Mouse (Mus musculus) testis, adult 2 months (tissue): ENCODE data around the gene Klf11. TPM values are rescaled to one million over a fixed set of nuclear protein-coding genes. Genes with fewer than 3 reads are reported as not detected.
"Not testable (repeated sequence)": the region's sequence is repeated elsewhere in the genome, so short reads cannot be mapped to it uniquely, and the experiment has no call there.

Source experiments
- H3K27ac ChIP-seq: fragments of 200-500 bp; 2 replicates; pipeline ENCODE4 v1.5.1; 2012; ENCODE audit warnings: low read depth, low read length; ENCODE audit not compliant: control insufficient read depth, insufficient read depth
- H3K27me3 ChIP-seq: fragments of 200-500 bp; 2 replicates; pipeline ENCODE4 v1.6.1; 2012; ENCODE audit warnings: mild to moderate bottlenecking, low read length, moderate library complexity; ENCODE audit not compliant: control insufficient read depth, insufficient read depth
- H3K36me3 ChIP-seq: fragments of 200-500 bp; 2 replicates; pipeline ENCODE4 v1.6.1; 2012; ENCODE audit warnings: mild to moderate bottlenecking, low read length; ENCODE audit not compliant: control insufficient read depth, insufficient read depth
- H3K4me1 ChIP-seq: fragments of 200-500 bp; 2 replicates; pipeline ENCODE4 v1.6.1; 2012; ENCODE audit warnings: low read length; ENCODE audit not compliant: control insufficient read depth, insufficient read depth
- H3K4me3 ChIP-seq: fragments of 200-500 bp; 2 replicates; pipeline ENCODE4 v1.5.1; 2012; ENCODE audit warnings: low read depth, mild to moderate bottlenecking, low read length, moderate library complexity, mixed read lengths; ENCODE audit not compliant: control insufficient read depth
- CTCF ChIP-seq: fragments of 200-500 bp; IDR thresholded peaks from 2 replicates; pipeline ENCODE4 v1.5.1; 2012; ENCODE audit warnings: low read depth, mild to moderate bottlenecking, inconsistent platforms, low read length, moderate library complexity; ENCODE audit not compliant: control insufficient read depth, insufficient read depth, insufficient replicate concordance
- POLR2A ChIP-seq: fragments of 200-500 bp; IDR thresholded peaks from 2 replicates; pipeline ENCODE4 v1.6.1; 2012; ENCODE audit warnings: low read depth, mild to moderate bottlenecking, inconsistent platforms, low read length, moderate library complexity; ENCODE audit not compliant: control insufficient read depth
- polyA plus RNA-seq: library from polyadenylated mRNA; depleted of rRNA; stranded (reverse); fragments of >200 nt; gene quantifications from 2 replicates; pipeline ENCODE4 v1.2.3, GENCODE M21; 2012

Klf11 gene
- polyA plus RNA-seq, 1 experiment = 3.4 TPM

GRCm38 (mm10) chr12:24626401-24626800 lies 24.7 kb upstream of the Klf11 start:
- Histone ChIP-seq H3K27ac (no peak overlapping the region), H3K4me3 (no peak overlapping the region), H3K36me3 (no peaks in the 10 kb centered on the region), H3K27me3 (no peaks in the 10 kb centered on the region), H3K4me1 (no peaks in the 10 kb centered on the region)
- TF ChIP-seq CTCF (no peak), POLR2A (no peak)

- TF ChIP-seq POLR2A (no peak), CTCF (no peak)
- H3K27ac ChIP-seq = no peak overlapping the region
- no peak overlapping the region for H3K4me3 ChIP-seq
- no peaks in the 10 kb centered on the region for H3K36me3 ChIP-seq
- H3K4me1 ChIP-seq = no peaks in the 10 kb centered on the region
- no peaks in the 10 kb centered on the region for H3K27me3 ChIP-seq
Measured at GRCm38 (mm10) chr12:24627215-24627614, 23.9 kb upstream of the Klf11 start.

GRCm38 (mm10) chr12:24630220-24630619 lies 20.9 kb upstream of the Klf11 start:
- no peaks in the 10 kb centered on the region for H3K27me3 ChIP-seq
- TF ChIP-seq POLR2A = no peak
- TF ChIP-seq CTCF = no peak
- H3K27ac ChIP-seq = no peak overlapping the region
- H3K36me3 ChIP-seq = no peaks in the 10 kb centered on the region
- H3K4me3 ChIP-seq = no peak overlapping the region
- H3K4me1 ChIP-seq = no peaks in the 10 kb centered on the region

GRCm38 (mm10) chr12:24632404-24632803 lies 18.7 kb upstream of the Klf11 start:
- Histone ChIP-seq H3K27me3 (no peaks in the 10 kb centered on the region), H3K4me1 (no peaks in the 10 kb centered on the region), H3K4me3 (peak overlapping the region; percentile 33), H3K36me3 (no peaks in the 10 kb centered on the region), H3K27ac (no peak overlapping the region)
- TF ChIP-seq POLR2A (no peak), CTCF (no peak)

GRCm38 (mm10) chr12:24633753-24634191 lies 17.3 kb upstream of the Klf11 start:
- Histone ChIP-seq H3K36me3 (no peaks in the 10 kb centered on the region), H3K4me3 (no peak overlapping the region), H3K27ac (no peak overlapping the region), H3K4me1 (no peaks in the 10 kb centered on the region), H3K27me3 (no peaks in the 10 kb centered on the region)
- TF ChIP-seq POLR2A (no peak), CTCF (no peak)

- TF ChIP-seq POLR2A (no peak), CTCF (no peak)
- Histone ChIP-seq H3K4me1 (no peaks in the 10 kb centered on the region), H3K36me3 (no peaks in the 10 kb centered on the region), H3K27me3 (no peaks in the 10 kb centered on the region), H3K27ac (no peak overlapping the region), H3K4me3 (no peak overlapping the region)
Measured at GRCm38 (mm10) chr12:24634212-24634611, 16.9 kb upstream of the Klf11 start.

- Histone ChIP-seq H3K4me3 (no peak overlapping the region), H3K27ac (no peak overlapping the region), H3K36me3 (no peaks in the 10 kb centered on the region), H3K4me1 (no peaks in the 10 kb centered on the region), H3K27me3 (no peaks in the 10 kb centered on the region)
- TF ChIP-seq CTCF = no peak
- no peak for TF ChIP-seq POLR2A
Measured at GRCm38 (mm10) chr12:24634648-24635047, 16.4 kb upstream of the Klf11 start.

- not testable (repeated sequence) for H3K27ac ChIP-seq, H3K36me3 ChIP-seq, H3K27me3 ChIP-seq, H3K4me3 ChIP-seq, H3K4me1 ChIP-seq
Measured at GRCm38 (mm10) chr12:24638787-24639186, 12.3 kb upstream of the Klf11 start.
